15 mouse cellular contexts compared by ENCODE assay signal in the genomic region with DNA sequence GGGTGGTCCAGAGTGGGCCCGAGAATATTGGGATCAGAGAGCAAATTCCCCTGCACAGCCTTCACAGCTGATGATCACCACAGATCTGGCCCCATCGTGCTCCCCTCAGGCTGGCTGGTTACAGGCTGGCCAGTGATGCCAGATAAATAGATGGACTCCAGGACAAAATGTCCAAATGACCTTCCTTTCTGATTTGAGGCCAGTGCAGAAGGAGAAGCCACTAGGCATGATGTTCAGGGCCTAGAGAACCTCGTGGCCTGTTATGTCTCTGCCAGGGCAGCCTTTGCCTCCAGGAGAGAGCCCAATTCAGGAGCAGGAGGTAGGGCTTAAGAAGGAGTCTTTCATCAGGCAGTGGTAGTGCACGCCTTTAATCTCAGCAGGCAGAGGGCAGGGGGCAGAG. TPM values are rescaled to one million over a fixed set of nuclear protein-coding genes. Genes with fewer than 3 reads are reported as not detected.
A peak's percentile ranks its signal among the peaks of the same experiment; 100 is the strongest.
DNase-seq lines count a peak whose midpoint lies in the region; ATAC-seq lines count a peak whose summit lies in the region.
"Had no signal": no experiment of that assay in that cellular context is flagged by ENCODE, and none has a peak within 500 bp of the region (broad histone marks: within the 10 kb centered on the region; RNA-seq: fewer than 3 reads in every experiment).

No protein-coding gene starts in this region.

- H3K27ac ChIP-seq in heart, embryonic 13.5 days (replicated peaks) = peak overlapping the region; percentile 68
- H3K27ac ChIP-seq in kidney, embryonic 16.5 days (ENCODE audit: low read length) = peak overlapping the region; percentile 56
- H3K27ac ChIP-seq in brown adipose tissue, adult 24 weeks (replicated peaks; ENCODE audit: low read depth, low read length) = peak overlapping the region; percentile 83
- H3K27ac ChIP-seq: forebrain, embryonic 15.5 days; limb, embryonic 13.5 days; macrophage; midbrain, embryonic 15.5 days had no signal

- H3K9ac ChIP-seq in heart, embryonic 13.5 days = no peak overlapping the region
- no peak overlapping the region for H3K9ac ChIP-seq in kidney, embryonic 16.5 days (replicated peaks; ENCODE audit: low read length)
- H3K9ac ChIP-seq: forebrain, embryonic 15.5 days; limb, embryonic 13.5 days; midbrain, embryonic 15.5 days had no signal

- peak; percentile 25 for DNase-seq in cerebellum, adult 11-12 months
- DNase-seq in cerebellum, postnatal 14 days = no peak
- no peak for DNase-seq in heart, adult 9 months (ENCODE audit: low spot score in 2 of 2)
- DNase-seq in kidney, adult 8-10 months = no peak
- no peak for DNase-seq in B cell, adult 2 months
- DNase-seq: lung, adult 2 months; thymus, adult 18-20 months had no signal

- H3K4me2 ChIP-seq in heart, embryonic 13.5 days = no peak overlapping the region
- H3K4me2 ChIP-seq in kidney, embryonic 16.5 days (replicated peaks; ENCODE audit: low read depth, low read length) = no peak overlapping the region

- peaks cover 28% of the 10 kb centered on the region for H3K4me1 ChIP-seq in heart, embryonic 13.5 days
- H3K4me1 ChIP-seq in kidney, embryonic 16.5 days (ENCODE audit: insufficient read depth, low read length) = peaks cover 9% of the 10 kb centered on the region
- H3K4me1 ChIP-seq in brown adipose tissue, adult 24 weeks (ENCODE audit: control insufficient read depth, insufficient read depth, insufficient read length, low read length) = peaks cover 18% of the 10 kb centered on the region

- 64% methylated on average over 4 of the region's 4 CpGs for WGBS in heart, embryonic 13.5 days
- WGBS in kidney, embryonic 16.5 days = 72% methylated on average over 4 of the region's 4 CpGs

- no peak overlapping the region for H3K4me3 ChIP-seq in heart, embryonic 13.5 days
- H3K4me3 ChIP-seq in kidney, embryonic 16.5 days (ENCODE audit: low read length) = no peak overlapping the region
- H3K4me3 ChIP-seq in brown adipose tissue, adult 24 weeks (ENCODE audit: insufficient read depth, low read depth, low read length) = no peak overlapping the region
- H3K4me3 ChIP-seq: forebrain, embryonic 15.5 days; limb, embryonic 13.5 days; midbrain, embryonic 15.5 days had no signal

- peaks cover 3% of the 10 kb centered on the region; the same call in 1 of the 2 replicates for H3K27me3 ChIP-seq in heart, embryonic 13.5 days (replicated peaks)
- H3K27me3 ChIP-seq in kidney, embryonic 16.5 days (ENCODE audit: insufficient read depth, low read length) = no peaks in the 10 kb centered on the region
- H3K27me3 ChIP-seq: forebrain, embryonic 15.5 days; limb, embryonic 13.5 days; midbrain, embryonic 15.5 days had no signal

- no peak for ATAC-seq in heart, embryonic 13.5 days (ENCODE audit: extremely low read depth, insufficient number of reproducible peaks, low FRiP score, low TSS enrichment)
- no peak for ATAC-seq in kidney, embryonic 16.5 days (ENCODE audit: low FRiP score, low TSS enrichment)
- ATAC-seq: intestine, embryonic 16.5 days; midbrain, embryonic 15.5 days had no signal

- H3K9me3 ChIP-seq in heart, embryonic 13.5 days = no peaks in the 10 kb centered on the region
- no peaks in the 10 kb centered on the region for H3K9me3 ChIP-seq in kidney, embryonic 16.5 days (ENCODE audit: low read length)
- H3K9me3 ChIP-seq: forebrain, embryonic 15.5 days; limb, embryonic 13.5 days; midbrain, embryonic 15.5 days had no signal

- no peaks in the 10 kb centered on the region for H3K36me3 ChIP-seq in heart, embryonic 13.5 days
- no peaks in the 10 kb centered on the region for H3K36me3 ChIP-seq in kidney, embryonic 16.5 days (ENCODE audit: insufficient read depth, low read length)
- H3K36me3 ChIP-seq: forebrain, embryonic 15.5 days; limb, embryonic 13.5 days; midbrain, embryonic 15.5 days had no signal

RNA-seq across cellular contexts. Expression of a gene that starts 17.3 kb away (rescaled TPM):
- 10.7 and 12.1 TPM in 2 replicates for polyA plus RNA-seq in heart, embryonic 13.5 days (2015; fragmentation: Nextera tagmentation; extraction: Ambion mirVana)
- 7.9 and 8.7 TPM in 2 replicates for polyA plus RNA-seq in kidney, embryonic 16.5 days (2015; fragmentation: Nextera tagmentation; extraction: Ambion mirVana)
- 4.0 and 4.4 TPM in 2 replicates for polyA plus RNA-seq in brown adipose tissue, adult 24 weeks (2012; ENCODE audit: insufficient read depth, insufficient read length, missing spikeins)
